Mouse (Mus musculus) cerebellum, adult 18-20 months (tissue): ENCODE measurements around the gene Gjc2.
"Not testable (repeated sequence)": the region's sequence is repeated elsewhere in the genome, so short reads cannot be mapped to it uniquely, and the experiment has no call there.

Source experiments
- DNase-seq, 2 experiments: peaks; one replicate each; pipeline ENCODE4 v3.0.0; 2021

The Gjc2 gene

GRCm38 (mm10) chr11:59182864-59183331 lies at the start of gene Gjc2:
Gjc2 (minus strand) TSS chr11:59183213.
- DNase-seq: peak; percentile 34

- no peak for DNase-seq
Observed at GRCm38 (mm10) chr11:59232797-59233196, 49.8 kb upstream of the Gjc2 start.

- peak; percentile 70 to 73 for DNase-seq
Observed at GRCm38 (mm10) chr11:59230144-59230760, 47.2 kb upstream of the Gjc2 start.

- peak; percentile 93 to 99 for DNase-seq
Observed at GRCm38 (mm10) chr11:59228122-59228953, 45.3 kb upstream of the Gjc2 start, which contains the start of gene Arf1. Arf1 (minus strand) TSS chr11:59228270.

DNA sequence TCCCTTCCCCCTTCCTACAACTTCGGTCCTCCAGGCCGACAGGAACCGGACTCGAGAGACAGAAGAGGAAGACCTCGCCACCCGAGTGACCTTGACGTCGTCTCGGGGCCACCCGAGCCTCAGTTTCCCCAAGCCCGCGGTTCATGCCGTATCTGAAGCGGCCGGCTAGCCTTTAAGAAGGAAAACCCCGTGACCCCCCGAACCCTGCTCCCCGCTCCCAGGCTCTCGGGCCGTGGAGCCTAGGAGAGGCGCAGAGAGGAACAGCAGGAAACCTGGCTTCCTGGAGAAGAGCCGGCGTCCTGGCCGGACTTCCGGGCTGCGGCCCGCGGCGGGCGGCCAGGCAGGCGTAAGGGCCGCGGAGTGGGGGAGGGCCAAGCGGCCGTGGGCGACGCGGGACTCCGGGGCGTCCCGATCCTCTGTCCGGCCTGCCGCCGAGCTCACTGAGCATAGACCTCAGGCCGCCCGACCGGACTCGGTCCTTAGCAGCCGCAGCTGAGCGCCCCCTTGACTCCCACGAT lies 44.6 kb upstream of the Gjc2 start:
- no peak for DNase-seq

- DNase-seq: no peak
Observed at GRCm38 (mm10) chr11:59226787-59227603, 44.0 kb upstream of the Gjc2 start.

GRCm38 (mm10) chr11:59226251-59226650 lies 43.2 kb upstream of the Gjc2 start:
- no peak for DNase-seq

DNA sequence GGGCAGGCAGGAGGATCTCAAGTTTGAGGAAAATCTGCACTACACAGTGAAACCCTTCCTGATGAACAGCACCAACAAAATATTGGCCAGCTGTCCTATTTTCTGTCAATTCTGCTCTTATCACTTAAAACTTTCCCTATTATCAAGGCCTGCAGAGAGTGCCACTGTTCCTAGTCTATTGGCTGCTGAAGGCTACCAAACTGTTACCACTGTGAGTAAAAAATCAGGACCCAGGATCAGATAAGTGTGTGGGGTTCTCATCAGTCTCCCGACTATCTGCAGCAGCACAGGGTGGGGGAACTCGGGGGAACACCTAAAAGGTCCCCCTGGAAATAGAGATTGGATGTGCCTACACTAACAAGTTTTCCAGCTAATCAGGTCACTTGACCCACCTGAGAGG lies 42.2 kb upstream of the Gjc2 start:
- DNase-seq: no peak

GRCm38 (mm10) chr11:59224470-59224869 lies 41.5 kb upstream of the Gjc2 start:
- DNase-seq: no peak

DNA sequence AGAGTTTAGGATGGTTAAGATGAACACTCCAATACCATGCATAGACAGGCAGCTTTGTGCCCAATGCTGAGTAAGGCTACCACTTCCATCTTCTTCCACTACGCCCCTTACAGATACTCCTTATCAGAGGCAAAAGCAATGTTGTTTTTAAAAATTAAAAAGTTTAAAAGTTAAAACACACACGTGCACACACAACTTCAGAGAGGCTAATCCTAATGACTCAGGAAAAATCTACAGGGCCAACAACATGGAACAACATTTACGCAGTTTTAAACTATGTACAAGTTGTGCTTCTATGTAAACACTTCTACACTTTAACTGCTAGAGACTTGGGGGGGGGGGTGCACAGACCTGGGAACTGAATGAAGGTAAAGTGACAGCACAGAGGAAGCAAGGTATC lies 41.0 kb upstream of the Gjc2 start:
- DNase-seq: no peak

- no peak for DNase-seq
Observed at GRCm38 (mm10) chr11:59222306-59222705, 39.3 kb upstream of the Gjc2 start.

DNA sequence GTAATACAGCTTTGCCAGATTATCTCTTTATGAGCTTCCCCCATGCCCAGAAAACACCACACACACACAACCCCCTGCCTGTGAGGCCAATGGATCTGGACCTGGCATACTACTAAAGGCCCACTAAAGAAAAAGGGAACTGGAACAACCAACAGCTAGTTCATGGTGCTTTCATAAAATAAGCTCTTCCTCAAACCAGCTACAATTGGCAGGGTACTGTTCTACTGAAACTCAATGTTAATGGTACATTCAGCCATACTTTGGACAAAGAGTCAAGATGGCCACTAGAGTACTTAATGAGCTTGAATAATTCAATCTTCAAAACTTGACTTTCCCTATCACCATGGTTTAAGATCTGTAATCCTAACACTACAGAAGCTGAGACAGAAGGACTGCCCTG lies 38.6 kb upstream of the Gjc2 start:
- DNase-seq: no peak

DNA sequence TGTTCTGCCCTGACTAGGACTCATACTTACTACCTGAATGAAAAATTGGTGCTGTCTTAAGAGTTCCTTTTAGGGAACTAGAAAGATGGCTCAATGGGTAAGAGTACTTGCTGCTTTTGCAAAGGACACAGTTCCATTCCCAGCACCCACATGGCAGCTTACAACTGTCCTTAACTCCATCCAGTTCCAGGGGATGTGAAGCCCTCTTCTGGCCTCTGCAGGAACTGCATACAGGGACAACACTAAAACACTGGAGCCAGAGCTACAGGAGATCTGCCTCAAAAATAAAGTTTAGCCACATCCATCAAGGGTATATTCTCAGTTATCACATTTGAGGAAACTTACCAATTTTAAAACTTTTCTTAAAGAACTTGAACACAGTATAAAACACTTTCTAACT lies 36.1 kb upstream of the Gjc2 start:
- DNase-seq: no peak

- no peak for DNase-seq
Observed at GRCm38 (mm10) chr11:59218389-59218998, 35.5 kb upstream of the Gjc2 start.

- no peak for DNase-seq
Observed at GRCm38 (mm10) chr11:59216955-59217354, 33.9 kb upstream of the Gjc2 start.

GRCm38 (mm10) chr11:59212892-59213494 lies 30.0 kb upstream of the Gjc2 start:
- no peak for DNase-seq

DNA sequence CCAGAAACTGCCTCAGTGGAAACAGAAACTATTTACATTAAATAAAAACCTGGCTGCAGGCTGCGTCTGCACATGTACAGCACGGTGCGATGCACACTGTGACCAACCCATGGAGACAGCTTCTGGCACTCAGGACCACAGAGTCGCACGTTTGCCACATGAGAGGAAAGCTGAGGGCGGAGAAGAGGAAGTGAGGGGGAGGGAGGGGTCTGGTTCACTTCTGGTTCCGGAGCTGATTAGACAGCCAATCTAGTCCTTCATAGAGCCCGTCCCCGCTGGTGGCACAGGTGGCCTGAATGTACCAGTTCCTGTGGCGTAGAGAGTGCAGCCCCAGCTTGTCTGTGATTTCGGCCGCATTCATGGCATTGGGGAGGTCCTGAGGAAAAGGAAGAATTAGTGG lies 29.3 kb upstream of the Gjc2 start:
- not testable (repeated sequence) for DNase-seq

DNA sequence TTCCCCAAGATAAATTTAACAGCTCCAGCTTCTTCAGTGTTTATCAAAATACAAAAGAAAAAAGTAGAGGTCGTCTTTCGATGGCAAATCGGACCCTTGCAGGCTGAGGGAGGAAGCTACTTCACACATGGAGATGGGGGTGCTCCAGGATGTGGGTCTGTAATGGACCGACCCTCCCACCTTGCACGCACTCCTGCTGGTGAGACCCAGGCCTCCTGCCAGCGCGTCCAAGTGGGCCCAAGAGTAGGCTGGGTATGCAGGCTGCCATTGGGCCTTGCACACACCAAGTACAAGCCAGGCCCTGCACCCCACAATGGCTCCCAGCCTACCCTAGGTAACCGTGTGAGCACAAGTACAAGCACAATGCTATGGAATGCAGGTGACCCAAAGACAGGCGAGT lies 28.5 kb upstream of the Gjc2 start:
- DNase-seq: not testable (repeated sequence)

DNA sequence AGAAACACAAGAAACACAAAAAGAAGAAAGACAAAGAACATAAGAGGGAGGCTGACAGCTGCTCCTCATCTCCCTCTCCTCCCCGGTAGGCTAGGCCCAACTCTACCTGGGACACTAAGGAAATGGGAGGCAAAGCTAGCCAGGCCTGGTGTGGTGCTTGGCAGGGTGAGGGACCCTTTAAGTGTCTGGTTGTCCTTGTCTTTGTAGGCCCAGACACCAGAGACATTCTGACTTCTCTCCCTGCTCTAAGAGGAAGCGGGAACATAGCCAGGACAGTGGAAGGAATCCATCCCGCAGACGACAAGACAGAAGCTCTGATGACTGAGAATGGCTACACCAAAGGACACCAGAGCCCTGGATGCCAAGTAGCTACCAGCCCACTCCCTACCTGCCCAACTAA lies 27.0 kb upstream of the Gjc2 start:
- DNase-seq: no peak

DNA sequence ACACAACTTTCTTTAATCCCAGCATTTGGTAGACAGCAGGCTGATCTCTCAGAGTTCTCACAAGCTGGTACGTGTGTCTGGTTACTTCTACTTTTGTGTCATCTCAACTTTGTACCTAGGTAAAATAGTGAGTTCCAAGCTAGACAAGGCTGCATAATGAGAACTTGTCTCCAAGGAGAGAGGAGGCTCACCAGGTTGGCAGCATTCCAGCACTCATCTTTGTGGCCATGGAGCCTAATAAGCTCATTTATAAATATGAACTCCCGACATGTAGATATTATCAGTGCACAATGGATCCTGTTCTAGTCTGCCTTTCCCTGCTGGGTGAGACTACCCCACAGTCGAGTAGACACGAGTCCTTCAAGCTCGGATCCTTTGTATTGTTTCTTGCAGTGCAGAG lies 26.6 kb upstream of the Gjc2 start:
- DNase-seq: peak in 1 of 2 experiments; percentile 39

- peak; percentile 63 to 70 for DNase-seq
Observed at GRCm38 (mm10) chr11:59209003-59209441, 26.0 kb upstream of the Gjc2 start.
